Mouse (Mus musculus) liver, adult 2 months (tissue): ENCODE measurements around the gene Tubgcp2. TPM values are rescaled to one million over a fixed set of nuclear protein-coding genes. Genes with fewer than 3 reads are reported as not detected.

ENCODE experiments used
- DNase-seq: peaks from one replicate; pipeline ENCODE4 v3.0.0-alpha.2; 2011; ENCODE audit warnings: low read depth, low spot score; ENCODE audit errors: extremely low read depth
- H3K27ac ChIP-seq: fragments of 200-500 bp; replicated peaks from 2 replicates; pipeline ENCODE4 v1.5.1; 2012; ENCODE audit warnings: low read depth, mild to moderate bottlenecking, control low read depth, inconsistent platforms, low read length; ENCODE audit not compliant: insufficient read depth
- H3K27me3 ChIP-seq: fragments of 200-500 bp; 2 replicates; pipeline ENCODE4 v1.6.1; 2012; ENCODE audit warnings: mild to moderate bottlenecking, moderate library complexity, low read length, inconsistent platforms; ENCODE audit not compliant: control insufficient read depth, insufficient read depth
- H3K36me3 ChIP-seq: fragments of 200-500 bp; 2 replicates; pipeline ENCODE4 v1.6.1; 2012; ENCODE audit warnings: low read length, inconsistent platforms; ENCODE audit not compliant: control insufficient read depth, insufficient read depth
- H3K4me1 ChIP-seq: fragments of 200-500 bp; 2 replicates; pipeline ENCODE4 v1.6.1; 2011; ENCODE audit warnings: low read length; ENCODE audit not compliant: control insufficient read depth, insufficient read depth
- H3K4me3 ChIP-seq: fragments of 200-500 bp; 2 replicates; pipeline ENCODE4 v1.5.1; 2011; ENCODE audit warnings: low read depth, mild to moderate bottlenecking, control low read depth, low read length, moderate library complexity; ENCODE audit not compliant: insufficient read depth
- H3K79me2 ChIP-seq: fragments of 200-500 bp; 2 replicates; pipeline ENCODE4 v1.6.1; 2012; ENCODE audit warnings: inconsistent platforms, mild to moderate bottlenecking, low read length, moderate library complexity; ENCODE audit not compliant: control insufficient read depth, insufficient read depth
- H3K9ac ChIP-seq: fragments of 200-500 bp; 2 replicates; pipeline ENCODE4 v1.6.1; 2012; ENCODE audit warnings: low read depth, mild to moderate bottlenecking, control low read depth, inconsistent platforms, low read length
- CTCF ChIP-seq: fragments of 200-500 bp; IDR thresholded peaks from 2 replicates; pipeline ENCODE4 v1.5.1; 2011; ENCODE audit warnings: low read depth, low read length, control low read depth
- POLR2A ChIP-seq: fragments of 200-500 bp; IDR thresholded peaks from 2 replicates; pipeline ENCODE4 v1.6.1; 2011; ENCODE audit warnings: low read length, control low read depth; ENCODE audit not compliant: insufficient read depth; ENCODE audit errors: extremely low read depth
- WGBS: fragments of 180-500 bp; shearing (Covaris S2); methylation state at CpG from one replicate; pipeline ENCODE4 v1.1.7; 2018; 5-methylcytosine and 5-hydroxymethylcytosine counted together
- polyA plus RNA-seq: library from polyadenylated mRNA; depleted of rRNA; stranded (reverse); fragments of >200 nt; gene quantifications from 2 replicates; pipeline ENCODE4 v1.2.3, GENCODE M21; 2012
- total RNA-seq: library from RNA; depleted of rRNA; stranded (reverse); fragments of >200 nt; gene quantifications from 2 replicates; pipeline ENCODE4 v1.2.3, GENCODE M21; 2014

Tubgcp2 gene
- total and polyA plus RNA-seq, 2 experiments, result 11.8 to 12.4 TPM

GRCm38 (mm10) chr7:140049115-140049689 is 12.7 kb upstream of the Tubgcp2 start:
- no peaks in the 10 kb centered on the region for H3K79me2 ChIP-seq
- peak overlapping the region; percentile 22; the same call in 1 of the 2 replicates for H3K4me3 ChIP-seq
- under 1% methylated on average over 34 of the region's 34 CpGs for WGBS
- H3K36me3 ChIP-seq, result no peaks in the 10 kb centered on the region
- no peak for TF ChIP-seq CTCF
- TF ChIP-seq POLR2A, result no peak
- H3K9ac ChIP-seq, result no peak overlapping the region
- H3K27me3 ChIP-seq, result peaks cover 24% of the 10 kb centered on the region
- peak; percentile 24 for DNase-seq
- no peak overlapping the region for H3K27ac ChIP-seq
- H3K4me1 ChIP-seq, result peaks cover 14% of the 10 kb centered on the region

GRCm38 (mm10) chr7:140048361-140049114 is 12.1 kb upstream of the Tubgcp2 start, which contains the start of gene Msx3:
TSS of gene Msx3 (minus strand) at chr7:140049089.
- no peak within 1 kb of the TSS for H3K27ac ChIP-seq
- DNase-seq, result no peak
- H3K4me3 ChIP-seq, result peak within 1 kb of the TSS; percentile 25; the same call in 1 of the 2 replicates
- no peaks in the 10 kb centered on the region for H3K36me3 ChIP-seq
- H3K27me3 ChIP-seq, result peaks cover 24% of the 10 kb centered on the region
- WGBS, result 3% methylated on average over 56 of the region's 56 CpGs
- TF ChIP-seq POLR2A (no peak), CTCF (no peak)
- H3K9ac ChIP-seq, result no peak within 1 kb of the TSS
- H3K4me1 ChIP-seq, result peaks cover 14% of the 10 kb centered on the region
- H3K79me2 ChIP-seq, result no peaks in the 10 kb centered on the region

- Histone ChIP-seq H3K9ac (no peak overlapping the region), H3K27me3 (peaks cover 24% of the 10 kb centered on the region), H3K4me1 (peaks cover 14% of the 10 kb centered on the region), H3K4me3 (peak overlapping the region; percentile 25; the same call in 1 of the 2 replicates), H3K79me2 (no peaks in the 10 kb centered on the region), H3K36me3 (no peaks in the 10 kb centered on the region), H3K27ac (no peak overlapping the region)
- DNase-seq, result no peak
- 2% methylated on average over 33 of the region's 33 CpGs for WGBS
- TF ChIP-seq POLR2A (no peak), CTCF (no peak)
These were observed 11.4 kb upstream of the Tubgcp2 start for GRCm38 (mm10) chr7:140047811-140048311.

GRCm38 (mm10) chr7:140045546-140045945 is 9.1 kb upstream of the Tubgcp2 start:
- 78% methylated on average over 4 of the region's 4 CpGs for WGBS
- no peak for DNase-seq
- Histone ChIP-seq H3K9ac (no peak overlapping the region), H3K4me3 (no peak overlapping the region), H3K4me1 (peaks cover 14% of the 10 kb centered on the region), H3K27me3 (peaks cover 24% of the 10 kb centered on the region), H3K27ac (no peak overlapping the region), H3K79me2 (no peaks in the 10 kb centered on the region), H3K36me3 (no peaks in the 10 kb centered on the region)
- TF ChIP-seq CTCF, result no peak
- no peak for TF ChIP-seq POLR2A

- Histone ChIP-seq H3K36me3 (no peaks in the 10 kb centered on the region), H3K4me1 (no peaks in the 10 kb centered on the region), H3K79me2 (no peaks in the 10 kb centered on the region), H3K4me3 (no peak overlapping the region), H3K27me3 (peaks cover 7% of the 10 kb centered on the region), H3K27ac (no peak overlapping the region), H3K9ac (no peak overlapping the region)
- TF ChIP-seq POLR2A (no peak), CTCF (no peak)
- WGBS, result 51% methylated on average over 3 of the region's 3 CpGs
- DNase-seq, result no peak
These were observed 6.3 kb upstream of the Tubgcp2 start for GRCm38 (mm10) chr7:140042728-140043127.

GRCm38 (mm10) chr7:140037171-140037555 is 694 bp upstream of the Tubgcp2 start:
- 62% methylated on average over 3 of the region's 3 CpGs for WGBS
- peaks cover 10% of the 10 kb centered on the region for H3K4me1 ChIP-seq
- H3K4me3 ChIP-seq, result no peak overlapping the region
- no peaks in the 10 kb centered on the region for H3K27me3 ChIP-seq
- no peak overlapping the region for H3K9ac ChIP-seq
- no peak for DNase-seq
- H3K79me2 ChIP-seq, result no peaks in the 10 kb centered on the region
- no peak overlapping the region for H3K27ac ChIP-seq
- H3K36me3 ChIP-seq, result no peaks in the 10 kb centered on the region
- no peak for TF ChIP-seq CTCF
